Mouse (Mus musculus): ENCODE measurements around the gene Arhgap17.

- no peak for TF ChIP-seq SMC3 (IDR thresholded peaks at IDR 0.05; ENCODE audit: low read depth, low read length)
- no peak for TF ChIP-seq ETS1 (IDR thresholded peaks at IDR 0.05; ENCODE audit: low read depth, low read length)
- no peak for TF ChIP-seq TAL1 (IDR thresholded peaks at IDR 0.05; ENCODE audit: low read length)
- no peak for TF ChIP-seq CTCF (IDR thresholded peaks at IDR 0.05 in 2 of 3, conservative IDR thresholded peaks at IDR 0.05 in 1 of 3; ENCODE audit: control insufficient read depth in 1 of 3, insufficient read depth in 1 of 3, low read depth in 2 of 3, low read length in 3 of 3, poor library complexity in 1 of 3, severe bottlenecking in 1 of 3)
- no peak for TF ChIP-seq NELFE (IDR thresholded peaks at IDR 0.05; ENCODE audit: low read depth, low read length)
- TF ChIP-seq EP300 (IDR thresholded peaks at IDR 0.05; ENCODE audit: low read depth in 1 of 2, low read length in 2 of 2), result no peak
- no peak for TF ChIP-seq MYB (IDR thresholded peaks at IDR 0.05; ENCODE audit: low read depth, low read length)
- TF ChIP-seq ZMIZ1 (IDR thresholded peaks at IDR 0.05; ENCODE audit: low read depth, low read length), result no peak
- TF ChIP-seq ZC3H11A (IDR thresholded peaks at IDR 0.05; ENCODE audit: low read depth, low read length), result no peak
- no peak for TF ChIP-seq NRF1 (IDR thresholded peaks at IDR 0.05; ENCODE audit: insufficient read depth, low read depth, low read length, poor library complexity, severe bottlenecking)
- TF ChIP-seq MYC (IDR thresholded peaks at IDR 0.05; ENCODE audit: low read depth, low read length), result no peak
Measured at GRCm38 (mm10) chr7:123346631-123347290, 23.0 kb downstream of the Arhgap17 start.
